Mouse (Mus musculus) liver, postnatal 0 days (tissue): ENCODE measurements around the gene Zfp653.

ENCODE experiments used
- CTCF ChIP-seq: sonication (generic); IDR thresholded peaks from 2 replicates; pipeline ENCODE4 v1.5.1; 2016; ENCODE audit warnings: antibody characterized with exemption, low read depth
- EP300 ChIP-seq: IDR thresholded peaks from 2 replicates; pipeline ENCODE4 v1.6.1; 2016; ENCODE audit warnings: antibody characterized with exemption, low read depth, mild to moderate bottlenecking

GRCm38 (mm10) chr9:22035300-22036044, 35.7 kb downstream of the Zfp653 start:
- TF ChIP-seq CTCF (no peak), EP300 (no peak)
